Mouse (Mus musculus) thymus, postnatal 0 days (tissue): Measurements from ENCODE around the gene Ampd1. TPM values are rescaled to one million over a fixed set of nuclear protein-coding genes. Genes with fewer than 3 reads are reported as not detected.

Experiments
- DNase-seq: peaks from one replicate; pipeline ENCODE4 v3.0.0-alpha.2; 2015; ENCODE audit warnings: low spot score
- polyA plus RNA-seq: library from polyadenylated mRNA; unstranded; fragments of >200 nt; fragmentation: Nextera tagmentation; extraction: Ambion mirVana; gene quantifications from 2 replicates; pipeline ENCODE4 v1.2.1, GENCODE M21; 2015

Ampd1 gene
- polyA plus RNA-seq, result 20.8 and 22.8 TPM in 2 replicates

DNA sequence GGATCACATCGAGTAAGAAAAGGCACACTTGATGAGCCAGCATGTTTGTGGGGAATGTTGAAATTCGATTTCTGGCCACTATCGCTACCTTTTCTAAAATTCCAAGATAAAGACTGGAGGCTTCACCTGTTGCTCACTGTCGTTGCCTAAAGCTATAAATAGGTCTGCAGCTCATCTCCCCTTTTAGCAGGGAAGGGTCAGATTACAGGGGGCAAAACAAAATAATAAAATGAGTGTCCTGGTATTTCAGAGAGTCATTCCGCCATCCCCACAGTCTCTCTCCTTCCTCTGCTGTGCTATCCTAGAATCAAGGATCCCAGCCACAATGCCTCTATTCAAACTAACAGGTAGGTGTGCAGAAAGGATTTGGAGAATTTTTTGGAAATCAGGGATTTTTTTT lies at the start of gene Ampd1:
Gene Ampd1, plus strand, starts transcription at position 244 of the 400 bp plus-strand sequence.
- no peak for DNase-seq

DNA sequence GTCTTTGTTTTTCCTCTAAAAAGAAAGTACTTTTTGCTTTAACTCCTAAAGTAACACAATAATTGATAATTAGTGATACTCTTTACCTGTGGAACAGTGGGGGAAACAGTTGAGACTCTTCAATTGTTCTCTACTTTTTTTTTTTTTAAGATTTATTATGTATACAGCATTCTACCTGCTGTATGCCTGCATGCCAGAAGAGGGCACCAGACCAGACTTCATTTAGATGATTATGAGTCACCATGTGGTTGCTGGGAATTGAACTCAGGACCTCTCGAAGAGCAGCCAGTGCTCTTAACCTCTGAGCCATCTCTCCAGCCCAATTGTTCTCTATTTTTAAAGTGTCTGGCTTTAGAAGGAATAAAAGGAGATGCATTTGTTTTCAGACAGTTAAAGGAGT lies 47.6 kb upstream of the Ampd1 start:
- DNase-seq, result peak; percentile 36

DNA sequence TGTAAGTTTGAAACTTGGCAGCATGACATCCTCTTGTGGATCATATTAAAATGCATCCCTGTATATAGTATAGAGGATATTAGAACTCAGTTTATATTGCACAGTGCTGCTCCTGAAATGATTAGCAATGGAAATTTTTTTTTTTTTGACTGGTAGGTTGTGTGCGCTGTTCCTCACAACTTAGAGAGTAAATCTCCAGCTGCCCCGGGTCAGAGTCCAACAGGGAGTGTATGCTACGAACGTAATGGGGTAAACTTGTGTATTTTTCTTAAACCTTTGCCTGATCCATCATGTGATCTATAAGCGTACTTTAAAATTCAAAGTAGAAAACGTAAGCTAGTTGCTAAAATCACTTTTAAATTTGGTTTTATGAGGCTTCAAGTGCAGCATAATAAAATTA lies 33.5 kb upstream of the Ampd1 start:
- no peak for DNase-seq

DNA sequence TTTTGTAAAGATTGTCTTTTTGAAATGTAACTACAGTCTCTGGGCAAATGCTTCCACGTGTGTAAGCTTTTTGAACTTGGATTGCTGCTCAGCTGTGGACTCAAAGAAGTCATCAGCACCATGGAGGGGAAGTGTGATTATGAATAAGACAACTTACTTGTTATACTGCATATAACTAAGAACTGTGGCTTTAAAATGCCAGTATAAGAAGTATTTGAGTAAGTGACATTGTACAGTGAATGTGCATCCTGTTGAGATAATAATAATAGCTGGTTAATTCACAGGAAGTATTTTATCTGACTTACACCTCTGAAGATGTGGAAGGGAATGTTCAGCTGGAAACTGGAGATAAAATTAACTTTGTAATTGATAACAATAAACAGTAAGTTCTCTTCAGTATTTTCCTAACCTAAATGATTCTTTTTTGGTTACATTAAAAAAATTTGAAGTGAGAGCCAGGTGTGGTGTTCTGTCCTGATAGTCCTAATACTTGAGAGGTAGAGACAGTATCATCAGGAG lies 32.9 kb upstream of the Ampd1 start:
- no peak for DNase-seq

DNA sequence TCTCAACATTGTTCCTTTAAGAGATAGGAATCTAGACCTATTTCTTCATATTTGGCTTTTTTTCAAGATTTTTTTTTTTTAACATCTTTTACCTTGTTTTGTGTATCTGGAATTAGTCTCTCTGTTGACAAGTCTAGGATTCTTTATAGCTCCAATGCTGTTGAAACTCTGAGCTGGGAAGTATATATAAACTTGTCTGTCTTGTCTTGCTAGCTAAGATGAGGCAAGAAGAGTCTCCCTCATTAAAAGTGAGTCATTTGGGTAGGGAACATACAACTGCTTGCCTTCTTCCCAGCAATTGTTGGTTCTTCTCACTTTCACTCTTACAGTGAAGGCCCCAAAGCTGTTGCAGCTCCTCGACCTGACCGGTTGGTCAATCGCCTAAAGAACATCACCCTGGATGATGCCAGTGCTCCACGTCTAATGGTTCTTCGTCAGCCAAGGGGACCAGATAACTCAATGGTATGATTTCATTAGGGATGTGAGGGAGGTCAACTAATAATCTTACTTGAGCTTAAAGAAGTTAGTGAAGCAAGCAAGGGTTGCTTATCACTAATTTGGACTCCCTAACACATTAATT lies 17.7 kb upstream of the Ampd1 start:
- no peak for DNase-seq

DNA sequence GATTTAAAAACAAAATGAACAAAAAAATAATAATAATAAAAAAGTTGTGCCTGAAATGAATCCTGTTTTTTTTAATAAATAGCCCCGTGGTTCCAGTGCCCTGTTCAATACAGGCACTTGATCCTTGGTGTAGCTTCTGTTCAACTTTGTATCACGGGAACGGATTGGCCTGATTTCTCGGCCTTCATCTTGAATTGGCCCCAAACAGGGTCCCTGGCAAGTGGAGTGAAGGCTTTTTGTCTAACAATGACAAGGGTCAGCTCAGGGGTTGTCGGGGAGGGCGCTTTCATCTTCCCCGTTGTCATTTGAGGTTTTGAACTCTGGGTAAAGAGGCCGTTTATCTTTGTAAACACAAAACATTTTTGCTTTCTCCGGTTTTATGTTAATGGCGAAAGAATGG lies 16.1 kb upstream of the Ampd1 start:
- no peak for DNase-seq

DNA sequence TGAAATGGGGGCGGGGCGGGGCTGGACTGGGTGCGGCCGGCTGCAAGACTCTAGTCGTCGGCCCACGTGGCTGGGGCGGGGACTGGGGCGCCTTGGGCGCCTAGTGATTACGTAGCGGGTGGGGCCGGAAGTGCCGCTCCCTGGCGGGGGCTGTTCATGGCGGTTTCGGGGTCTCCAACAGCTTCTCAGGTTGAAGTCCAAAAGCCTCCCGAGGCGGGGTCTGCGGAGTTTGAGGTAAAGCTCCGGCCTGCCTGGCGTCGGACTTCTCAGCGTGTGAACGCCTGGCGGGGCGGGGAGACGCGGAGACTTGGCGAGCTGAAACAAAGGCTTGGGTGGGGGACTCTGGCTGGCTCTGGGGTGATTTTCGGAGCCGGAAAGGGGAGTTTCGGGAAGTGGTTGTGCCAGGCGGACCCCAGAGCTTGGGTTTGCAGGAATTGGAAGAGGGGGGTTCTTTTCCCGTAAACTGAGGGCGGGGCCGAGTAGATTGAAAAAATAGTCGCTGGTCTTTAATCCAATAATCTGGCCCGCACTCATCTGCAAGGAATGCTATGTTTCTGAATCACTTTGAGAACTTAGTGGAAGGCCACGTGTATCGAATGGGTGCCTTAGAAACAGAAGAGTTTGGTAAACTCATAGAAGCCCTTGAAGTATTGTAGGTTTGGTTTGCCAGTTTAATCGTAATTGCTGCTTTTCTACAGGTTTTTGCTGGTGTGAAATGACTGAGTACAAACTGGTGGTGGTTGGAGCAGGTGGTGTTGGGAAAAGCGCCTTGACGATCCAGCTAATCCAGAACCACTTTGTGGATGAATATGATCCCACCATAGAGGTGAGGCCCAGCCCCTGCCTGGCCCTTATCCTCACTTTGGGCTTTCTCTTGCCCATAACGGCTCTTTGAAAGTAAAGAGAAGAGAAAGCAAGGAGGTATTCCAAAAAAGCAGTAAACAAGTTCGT lies 15.3 kb upstream of the Ampd1 start, which contains the start of gene Nras:
Gene Nras, plus strand, starts transcription at position 79 of the 951 bp plus-strand sequence.
- peak; percentile 93 for DNase-seq

DNA sequence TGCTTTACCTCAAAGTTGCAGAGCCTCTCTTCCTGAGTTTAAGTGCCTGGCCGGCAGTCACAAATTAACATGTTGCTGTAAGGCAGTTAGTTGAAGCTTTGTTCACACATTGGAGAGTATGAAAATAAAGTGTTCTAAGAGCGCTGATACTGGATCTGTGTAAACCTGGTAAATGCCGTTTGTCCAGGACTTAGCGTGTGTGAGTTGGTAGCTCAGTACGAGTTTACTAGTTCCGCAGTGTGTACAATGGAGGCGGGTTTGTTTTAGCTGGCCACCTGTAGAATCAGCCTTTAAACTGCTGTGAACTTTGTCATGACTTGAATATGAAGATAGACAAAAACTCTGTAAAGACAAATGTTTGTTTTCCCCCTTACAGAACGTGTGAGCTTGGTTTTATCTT lies 6.9 kb upstream of the Ampd1 start:
- no peak for DNase-seq

DNA sequence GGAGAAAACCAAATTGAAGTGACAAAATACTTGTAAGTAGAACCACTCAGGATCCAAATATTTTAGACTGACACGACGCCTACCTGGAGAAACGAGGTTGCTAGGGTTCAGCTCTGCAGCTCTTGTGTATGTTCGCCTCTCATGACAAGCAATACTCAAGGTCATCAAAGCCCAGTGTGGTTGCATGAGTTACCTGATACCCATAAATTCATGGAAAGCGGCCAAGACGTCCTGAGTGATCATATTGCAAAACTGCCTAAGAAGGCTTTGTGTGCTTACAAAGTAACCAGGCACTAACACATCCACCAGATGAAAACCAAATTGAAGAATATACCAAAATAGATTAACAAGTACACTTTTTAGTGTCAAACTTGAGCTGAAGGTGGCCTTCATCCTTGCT lies 4.8 kb upstream of the Ampd1 start:
- no peak for DNase-seq

DNA sequence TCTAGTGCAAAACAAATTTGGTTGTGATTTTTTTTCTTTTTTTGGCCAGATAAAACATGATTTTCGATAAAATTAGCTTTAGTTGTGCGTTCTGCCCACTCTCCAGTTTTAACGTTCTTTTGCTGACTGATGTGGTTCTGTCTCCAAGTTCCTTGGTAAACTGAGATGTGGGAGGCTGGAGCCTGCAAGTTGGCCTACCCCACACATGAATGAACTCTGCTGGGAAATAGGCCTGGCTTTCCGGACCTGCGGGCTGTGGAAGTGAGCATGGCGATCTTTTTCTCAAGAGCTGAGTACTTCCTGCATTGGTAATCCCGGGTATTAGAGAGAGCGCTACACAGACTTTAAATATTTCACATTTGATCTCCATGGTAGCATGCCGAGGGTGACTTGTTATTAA lies 2.1 kb downstream of the Ampd1 start:
- no peak for DNase-seq

DNA sequence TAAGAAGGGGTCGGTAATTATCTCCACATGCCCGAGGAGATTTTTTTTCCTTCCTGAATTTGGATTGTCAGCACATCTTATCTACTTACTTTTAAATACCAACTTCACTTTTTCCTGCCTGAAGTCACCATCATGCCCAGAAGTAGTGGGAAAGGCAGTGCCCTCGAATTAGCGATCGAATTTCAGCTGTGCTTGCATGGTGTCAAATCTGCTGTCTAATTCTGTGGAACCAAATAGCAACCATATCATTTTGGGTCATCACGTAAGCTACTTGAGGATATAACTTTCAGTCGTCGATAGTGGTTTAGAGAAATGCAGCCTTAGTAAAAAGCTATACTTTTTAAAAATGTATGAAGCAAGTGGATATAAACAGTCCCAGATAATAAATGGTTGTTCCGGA lies 2.7 kb downstream of the Ampd1 start:
- DNase-seq, result no peak

DNA sequence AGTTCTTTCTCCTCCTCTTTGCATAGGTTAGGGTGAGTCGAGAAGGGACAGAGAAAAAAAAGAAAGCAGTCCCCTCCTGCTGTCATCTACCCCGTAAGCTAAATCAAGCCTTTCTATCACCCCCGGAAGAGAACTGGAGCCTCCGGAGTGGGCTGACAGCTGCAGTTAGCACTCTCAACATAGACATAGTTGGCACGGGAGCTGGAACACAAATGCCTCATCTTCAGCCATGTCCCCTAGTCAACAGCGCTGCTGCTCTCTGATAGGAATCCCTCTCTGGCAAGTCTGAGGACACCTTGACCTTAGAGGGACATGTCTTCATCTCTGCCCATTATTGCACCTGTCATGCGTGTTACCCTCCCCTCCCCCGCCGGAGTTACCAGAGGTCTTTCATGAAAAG lies 5.5 kb downstream of the Ampd1 start:
- DNase-seq, result no peak

DNA sequence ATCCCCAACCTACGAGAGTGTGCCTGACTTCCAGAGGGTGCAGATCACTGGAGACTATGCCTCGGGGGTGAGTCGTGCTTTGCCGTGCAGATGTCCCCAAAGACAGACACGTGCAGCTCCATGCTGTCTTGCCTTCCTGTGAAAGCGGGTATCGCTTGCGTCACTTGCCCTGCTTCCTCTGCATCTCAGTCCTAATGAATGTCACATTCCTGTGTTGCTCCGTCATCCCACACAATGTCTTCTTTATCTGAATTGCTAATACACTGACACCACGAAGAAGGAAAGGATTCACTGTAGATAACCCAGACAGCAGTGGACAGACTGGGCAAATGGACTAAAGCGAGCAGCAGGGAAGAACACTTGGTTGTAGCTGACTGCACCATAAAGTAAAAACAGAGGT lies 7.2 kb downstream of the Ampd1 start:
- no peak for DNase-seq

DNA sequence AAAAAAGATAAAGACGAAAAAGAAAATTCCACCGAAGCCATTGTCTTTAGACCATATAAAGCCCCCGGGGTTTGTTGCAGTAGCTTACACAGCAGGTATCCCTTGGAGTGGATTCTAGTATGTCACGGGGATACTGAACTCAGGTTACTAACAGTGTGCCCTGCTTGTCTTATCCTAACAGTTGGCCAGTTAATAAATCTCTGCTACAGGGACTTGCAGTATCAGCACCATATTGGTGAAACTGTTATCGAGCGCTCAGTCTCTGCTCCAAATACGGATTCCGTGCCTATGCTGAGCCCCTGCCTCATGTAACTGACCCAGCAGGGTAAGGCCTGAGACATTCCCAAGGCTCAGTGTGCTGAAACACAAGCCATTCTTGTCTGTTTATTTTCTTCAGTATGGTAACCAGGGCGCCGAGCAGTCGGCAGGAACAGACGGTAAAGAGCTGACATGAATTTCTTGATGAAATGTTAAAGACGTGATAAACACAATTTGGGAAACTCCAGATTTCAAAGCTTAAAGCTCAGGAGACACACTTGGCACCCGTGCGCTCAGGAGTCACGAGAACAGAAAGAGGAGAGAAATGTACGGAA lies 8.1 kb downstream of the Ampd1 start:
- no peak for DNase-seq

DNA sequence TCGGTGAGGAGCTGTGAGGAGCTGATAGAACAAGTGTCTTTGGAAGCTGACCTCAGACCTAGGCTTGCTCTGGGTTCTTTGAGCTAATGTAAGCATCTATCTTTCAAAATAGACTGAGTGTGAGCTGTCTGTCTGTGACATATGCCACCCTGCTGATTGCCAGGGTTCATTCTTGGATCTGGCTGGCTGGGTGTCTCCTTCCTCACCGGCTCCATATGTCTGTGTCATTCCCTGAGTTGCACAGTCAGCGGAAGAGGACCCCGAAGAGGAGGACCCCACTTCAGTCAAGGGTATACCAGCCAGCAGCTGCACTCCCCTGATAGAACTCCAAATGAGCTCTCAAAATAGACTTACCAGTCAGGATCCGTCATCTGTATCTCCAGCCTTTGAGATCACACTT lies 8.9 kb downstream of the Ampd1 start:
- no peak for DNase-seq

DNA sequence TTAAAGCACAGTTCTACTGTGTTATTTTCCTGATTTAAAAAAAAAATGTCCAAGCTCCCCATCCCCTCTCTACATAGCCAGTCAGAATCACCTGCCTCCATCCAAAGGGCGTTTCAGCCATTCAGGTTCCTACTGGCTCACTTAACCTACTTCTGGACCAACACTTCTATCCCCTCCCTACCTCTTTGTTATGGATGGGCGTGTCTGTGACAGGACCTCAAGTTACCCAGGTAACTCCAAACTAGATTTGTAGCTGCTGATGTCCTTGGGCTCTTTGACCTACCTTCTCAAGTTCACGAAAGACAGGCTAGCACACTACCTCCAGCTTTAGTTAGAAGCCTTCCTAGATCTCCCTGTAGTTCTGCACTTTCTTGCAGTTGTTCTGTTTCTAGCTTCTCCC lies 12.2 kb downstream of the Ampd1 start:
- no peak for DNase-seq

DNA sequence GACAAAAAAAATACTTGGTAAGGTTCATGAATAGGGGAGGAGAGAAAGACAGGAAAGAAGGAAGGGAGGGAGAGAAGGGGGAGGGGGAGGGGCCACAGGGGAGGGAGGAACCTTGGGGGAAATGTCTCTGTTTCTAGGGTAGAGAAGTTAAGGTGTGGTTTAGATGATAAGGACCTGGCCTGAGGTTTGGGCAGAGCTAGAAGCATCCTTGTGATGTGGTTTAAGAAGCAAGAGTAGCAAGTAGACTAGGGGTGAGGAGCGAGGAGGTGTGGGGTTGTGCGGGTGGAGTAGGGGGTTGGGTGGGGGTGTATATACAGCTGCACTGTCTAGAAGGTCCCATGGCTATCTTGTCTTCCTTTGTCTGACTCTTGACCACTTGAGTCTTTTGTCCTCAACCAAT lies 17.9 kb downstream of the Ampd1 start:
- DNase-seq, result peak; percentile 78

DNA sequence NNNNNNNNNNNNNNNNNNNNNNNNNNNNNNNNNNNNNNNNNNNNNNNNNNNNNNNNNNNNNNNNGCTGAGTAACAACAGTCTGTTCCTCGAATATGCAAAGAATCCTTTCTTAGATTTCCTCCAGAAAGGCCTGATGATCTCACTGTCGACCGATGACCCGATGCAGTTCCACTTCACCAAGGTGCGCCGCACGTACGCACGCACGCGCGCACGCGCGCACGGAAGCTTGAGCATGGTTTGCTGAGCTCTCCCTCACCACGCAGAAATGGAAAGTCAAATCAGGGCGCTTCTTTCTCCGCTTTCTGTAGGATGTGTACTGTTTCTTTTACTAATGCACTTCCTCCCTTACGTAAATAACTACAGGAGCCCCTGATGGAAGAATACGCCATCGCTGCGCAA lies 24.8 kb downstream of the Ampd1 start:
- DNase-seq, result no peak

DNA sequence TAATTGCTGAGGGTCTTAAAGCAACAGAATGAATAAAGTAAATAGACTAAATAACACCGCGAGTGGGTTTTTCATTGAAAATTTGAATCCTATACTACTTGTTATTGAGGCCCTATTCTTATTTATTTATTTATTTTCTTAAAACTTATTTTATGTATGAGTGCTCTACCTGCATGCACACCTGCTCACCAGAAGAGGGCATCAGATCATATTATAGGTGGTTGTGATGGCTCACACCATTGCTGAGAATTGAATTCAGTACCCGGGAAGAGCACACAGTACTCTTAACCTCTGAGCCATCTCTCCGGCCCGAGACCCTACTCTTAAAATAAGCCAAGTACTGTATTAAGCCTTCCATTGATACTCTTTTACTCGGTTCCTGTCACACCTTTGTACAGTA lies 25.9 kb downstream of the Ampd1 start:
- peak; percentile 36 for DNase-seq

DNA sequence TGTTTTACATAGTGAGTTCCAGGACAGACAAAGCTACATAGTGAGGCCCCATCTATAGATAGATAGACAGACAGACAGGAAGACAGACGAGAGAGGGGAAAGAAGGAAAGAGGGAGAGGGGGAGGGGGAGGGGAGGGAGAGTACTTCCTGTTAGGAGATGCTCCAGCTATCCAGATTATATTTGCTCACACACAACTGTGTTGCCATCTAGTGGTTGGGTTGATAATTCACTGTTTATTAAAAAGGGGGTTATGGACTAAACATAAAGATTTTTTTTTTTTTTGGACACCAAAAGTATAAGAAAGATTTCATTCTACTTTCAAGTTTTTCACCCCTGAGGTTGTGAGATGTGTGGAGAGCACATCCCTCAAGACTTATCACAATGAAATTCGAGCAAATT lies 26.9 kb downstream of the Ampd1 start:
- peak; percentile 52 for DNase-seq

DNA sequence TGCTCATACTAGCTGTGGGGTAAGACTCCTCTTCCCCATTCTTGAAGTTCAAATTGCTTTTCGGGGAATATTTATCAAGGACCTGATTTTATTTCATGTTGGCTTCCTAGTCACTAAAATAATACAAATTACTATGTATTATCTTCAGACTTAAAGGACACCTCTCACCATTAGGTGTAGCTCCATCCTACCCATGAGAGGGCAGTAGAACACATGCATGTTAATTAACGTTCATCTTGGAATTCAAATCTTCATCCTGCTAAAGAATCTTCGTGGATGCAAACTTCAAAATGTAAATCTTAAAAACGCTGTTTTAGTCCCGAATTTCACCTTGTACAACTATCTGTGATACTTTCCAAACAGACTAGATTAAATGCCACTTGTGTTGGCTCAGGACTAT lies 27.4 kb downstream of the Ampd1 start:
- no peak for DNase-seq

DNA sequence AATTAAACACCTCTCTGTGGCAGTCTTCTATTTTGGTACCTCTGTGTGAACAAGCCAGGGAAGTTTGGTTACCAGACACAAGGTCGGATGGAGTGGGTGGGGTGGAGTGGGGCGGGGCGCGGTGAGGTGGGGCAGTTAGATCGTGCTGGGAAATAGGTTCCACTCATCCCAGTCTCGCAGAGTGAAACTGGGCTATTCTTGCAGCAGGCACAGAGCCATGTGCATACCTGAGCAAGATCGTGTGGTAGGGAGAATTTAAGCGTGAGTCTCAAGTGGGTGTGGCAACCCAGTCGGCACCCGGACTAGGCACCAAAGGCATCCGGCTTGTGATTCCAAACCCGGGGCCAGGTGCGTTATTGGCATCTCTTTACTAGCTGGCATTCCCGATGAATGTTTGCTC lies 28.1 kb downstream of the Ampd1 start:
- no peak for DNase-seq
